Mouse (Mus musculus) heart, adult 2 months (tissue): Measurements from ENCODE around the gene Kcnh1.

ENCODE experiments used
- EP300 ChIP-seq: fragments of 200-500 bp; IDR thresholded peaks from 2 replicates; pipeline ENCODE4 v1.6.1; 2011; ENCODE audit warnings: low read depth, low read length, control low read depth; ENCODE audit not compliant: insufficient read depth
- POLR2A ChIP-seq: fragments of 200-500 bp; IDR thresholded peaks from 2 replicates; pipeline ENCODE4 v1.6.1; 2011; ENCODE audit warnings: mild to moderate bottlenecking, low read depth, low read length, control low read depth; ENCODE audit not compliant: insufficient read depth

DNA sequence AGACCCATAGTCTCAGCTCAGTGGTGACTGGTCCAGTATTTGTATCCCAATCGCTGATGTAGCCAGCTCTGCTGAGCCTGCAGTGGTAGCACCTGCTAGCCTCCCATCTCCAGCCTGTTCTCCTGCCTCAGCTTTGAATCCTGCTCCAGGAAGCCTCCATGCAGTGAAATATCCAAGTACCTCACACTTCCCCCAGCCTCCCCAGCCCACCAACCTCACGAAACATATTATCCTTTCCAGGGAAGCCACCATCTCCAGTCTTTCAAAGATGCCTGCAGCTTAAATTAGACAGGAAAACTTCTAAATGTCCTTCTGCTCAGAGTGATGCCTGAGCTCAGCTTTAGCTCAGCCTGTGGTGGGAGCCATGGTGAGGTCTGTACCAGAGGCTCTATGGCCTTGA is 168.6 kb downstream of the Kcnh1 start:
- TF ChIP-seq EP300 = no peak
- no peak for TF ChIP-seq POLR2A
